Mouse (Mus musculus): ENCODE measurements around the gene Ripor2. TPM values are rescaled to one million over a fixed set of nuclear protein-coding genes. Genes with fewer than 3 reads are reported as not detected.

The Ripor2 gene
- polyA plus RNA-seq, 1 experiment from 2014 or later, result 10.4 TPM

GRCm38 (mm10) chr13:24617799-24618130 lies 35.8 kb downstream of the Ripor2 start:
- no peaks in the 10 kb centered on the region; the same call in 1 of the 2 replicates for H3K4me1 ChIP-seq (replicated peaks; ENCODE audit: control insufficient read depth, insufficient read depth, low read length)
- no peak overlapping the region for H3K4me3 ChIP-seq (ENCODE audit: low read depth, low read length)
- H3K9me3 ChIP-seq (ENCODE audit: control insufficient read depth, low read length), result no peaks in the 10 kb centered on the region
- ATAC-seq (ENCODE audit: low FRiP score) (no peak), DNase-seq (ENCODE audit: low spot score) (no peak)
- no peaks in the 10 kb centered on the region for H3K36me3 ChIP-seq (ENCODE audit: control insufficient read depth, insufficient read depth, low read length)
- no peaks in the 10 kb centered on the region for H3K27me3 ChIP-seq (ENCODE audit: control insufficient read depth, insufficient read depth, low read length)
- no peak overlapping the region for H3K4me2 ChIP-seq (replicated peaks; ENCODE audit: low read depth, low read length)
- H3K9ac ChIP-seq (ENCODE audit: low read depth, low read length), result no peak overlapping the region
- 81% methylated on average over 2 of the region's 2 CpGs for WGBS
- H3K27ac ChIP-seq (ENCODE audit: low read depth, low read length), result 0 out of 2 replicates have a peak overlapping the region, but pooled peaks have one; percentile 27

- ATAC-seq (ENCODE audit: low FRiP score) (no peak), DNase-seq (ENCODE audit: low spot score) (no peak)
- Histone ChIP-seq H3K9me3 (ENCODE audit: control insufficient read depth, low read length) (no peaks in the 10 kb centered on the region), H3K27me3 (ENCODE audit: control insufficient read depth, insufficient read depth, low read length) (no peaks in the 10 kb centered on the region), H3K27ac (ENCODE audit: low read depth, low read length) (no peak overlapping the region), H3K36me3 (ENCODE audit: control insufficient read depth, insufficient read depth, low read length) (no peaks in the 10 kb centered on the region), H3K9ac (ENCODE audit: low read depth, low read length) (no peak overlapping the region), H3K4me3 (ENCODE audit: low read depth, low read length) (no peak overlapping the region), H3K4me1 (replicated peaks; ENCODE audit: control insufficient read depth, insufficient read depth, low read length) (no peaks in the 10 kb centered on the region; the same call in 1 of the 2 replicates), H3K4me2 (replicated peaks; ENCODE audit: low read depth, low read length) (no peak overlapping the region)
- 85% methylated on average over 1 of the region's 1 CpGs for WGBS
Measured at GRCm38 (mm10) chr13:24619711-24620110, 37.7 kb downstream of the Ripor2 start.

DNA sequence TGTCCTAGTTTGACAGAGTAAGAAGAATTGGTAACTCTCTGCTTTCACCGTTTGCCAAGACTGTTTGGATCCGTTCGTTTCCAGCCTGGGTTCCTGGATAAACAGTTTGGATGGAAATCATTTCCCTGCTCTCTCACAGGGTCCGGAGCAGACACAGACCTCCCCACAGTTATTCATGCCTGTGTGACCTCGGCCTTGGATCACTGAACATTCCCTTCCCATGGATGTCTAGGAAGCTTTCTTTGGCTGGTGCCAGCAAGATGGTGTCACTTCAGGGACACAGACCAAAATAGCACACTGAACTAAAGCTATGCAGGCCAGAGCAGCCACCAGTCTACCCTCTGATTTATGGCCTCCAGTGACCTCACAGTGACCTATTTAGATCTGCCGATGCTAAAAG lies 38.5 kb downstream of the Ripor2 start:
- no peak for ATAC-seq (ENCODE audit: low FRiP score)
- H3K9ac ChIP-seq (ENCODE audit: low read depth, low read length), result no peak overlapping the region
- no peaks in the 10 kb centered on the region for H3K36me3 ChIP-seq (ENCODE audit: control insufficient read depth, insufficient read depth, low read length)
- no peak overlapping the region for H3K27ac ChIP-seq (ENCODE audit: low read depth, low read length)
- no peaks in the 10 kb centered on the region for H3K27me3 ChIP-seq (ENCODE audit: control insufficient read depth, insufficient read depth, low read length)
- no peaks in the 10 kb centered on the region for H3K9me3 ChIP-seq (ENCODE audit: control insufficient read depth, low read length)
- no peaks in the 10 kb centered on the region; the same call in 1 of the 2 replicates for H3K4me1 ChIP-seq (replicated peaks; ENCODE audit: control insufficient read depth, insufficient read depth, low read length)
- H3K4me2 ChIP-seq (replicated peaks; ENCODE audit: low read depth, low read length), result no peak overlapping the region
- no peak overlapping the region for H3K4me3 ChIP-seq (ENCODE audit: low read depth, low read length)
- WGBS, result 34% methylated on average over 6 of the region's 6 CpGs
- DNase-seq (ENCODE audit: low spot score), result no peak

GRCm38 (mm10) chr13:24623631-24624030 lies 41.6 kb downstream of the Ripor2 start:
- H3K4me1 ChIP-seq (replicated peaks; ENCODE audit: control insufficient read depth, insufficient read depth, low read length), result no peaks in the 10 kb centered on the region
- no peaks in the 10 kb centered on the region for H3K9me3 ChIP-seq (ENCODE audit: control insufficient read depth, low read length)
- H3K4me2 ChIP-seq (replicated peaks; ENCODE audit: low read depth, low read length), result no peak overlapping the region
- no peaks in the 10 kb centered on the region for H3K27me3 ChIP-seq (ENCODE audit: control insufficient read depth, insufficient read depth, low read length)
- H3K36me3 ChIP-seq (ENCODE audit: control insufficient read depth, insufficient read depth, low read length), result no peaks in the 10 kb centered on the region
- no peak overlapping the region for H3K27ac ChIP-seq (ENCODE audit: low read depth, low read length)
- DNase-seq (ENCODE audit: low spot score), result no peak
- H3K4me3 ChIP-seq (ENCODE audit: low read depth, low read length), result no peak overlapping the region
- H3K9ac ChIP-seq (ENCODE audit: low read depth, low read length), result no peak overlapping the region
- WGBS, result 85% methylated on average over 4 of the region's 4 CpGs
- no peak for ATAC-seq (ENCODE audit: low FRiP score)

DNA sequence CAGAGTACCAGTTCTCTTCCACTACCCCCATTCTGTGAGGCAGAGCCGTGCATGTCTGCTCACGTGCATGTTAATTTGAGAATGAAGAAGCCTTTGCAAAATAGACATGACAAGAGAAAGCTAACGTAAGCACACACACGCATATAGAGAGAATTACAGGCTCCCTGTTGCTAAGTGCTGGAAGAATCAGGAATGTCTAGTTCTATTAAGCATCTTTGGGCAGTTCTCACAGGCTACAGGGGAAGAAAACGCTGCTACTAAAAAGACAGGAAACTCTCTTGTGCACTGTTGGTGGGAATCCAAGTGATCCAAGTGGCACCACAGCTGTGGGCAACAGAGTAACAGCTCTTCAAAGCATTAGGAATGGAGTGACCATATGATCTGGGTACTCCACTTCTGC lies 43.1 kb downstream of the Ripor2 start:
- DNase-seq (ENCODE audit: low spot score), result no peak
- Histone ChIP-seq H3K9ac (ENCODE audit: low read depth, low read length) (no peak overlapping the region), H3K27me3 (ENCODE audit: control insufficient read depth, insufficient read depth, low read length) (no peaks in the 10 kb centered on the region), H3K4me3 (ENCODE audit: low read depth, low read length) (no peak overlapping the region), H3K9me3 (ENCODE audit: control insufficient read depth, low read length) (no peaks in the 10 kb centered on the region), H3K4me1 (replicated peaks; ENCODE audit: control insufficient read depth, insufficient read depth, low read length) (no peaks in the 10 kb centered on the region), H3K27ac (ENCODE audit: low read depth, low read length) (no peak overlapping the region), H3K36me3 (ENCODE audit: control insufficient read depth, insufficient read depth, low read length) (no peaks in the 10 kb centered on the region), H3K4me2 (replicated peaks; ENCODE audit: low read depth, low read length) (no peak overlapping the region)
- 40% methylated on average over 5 of the region's 5 CpGs for WGBS
- no peak for ATAC-seq (ENCODE audit: low FRiP score)

DNA sequence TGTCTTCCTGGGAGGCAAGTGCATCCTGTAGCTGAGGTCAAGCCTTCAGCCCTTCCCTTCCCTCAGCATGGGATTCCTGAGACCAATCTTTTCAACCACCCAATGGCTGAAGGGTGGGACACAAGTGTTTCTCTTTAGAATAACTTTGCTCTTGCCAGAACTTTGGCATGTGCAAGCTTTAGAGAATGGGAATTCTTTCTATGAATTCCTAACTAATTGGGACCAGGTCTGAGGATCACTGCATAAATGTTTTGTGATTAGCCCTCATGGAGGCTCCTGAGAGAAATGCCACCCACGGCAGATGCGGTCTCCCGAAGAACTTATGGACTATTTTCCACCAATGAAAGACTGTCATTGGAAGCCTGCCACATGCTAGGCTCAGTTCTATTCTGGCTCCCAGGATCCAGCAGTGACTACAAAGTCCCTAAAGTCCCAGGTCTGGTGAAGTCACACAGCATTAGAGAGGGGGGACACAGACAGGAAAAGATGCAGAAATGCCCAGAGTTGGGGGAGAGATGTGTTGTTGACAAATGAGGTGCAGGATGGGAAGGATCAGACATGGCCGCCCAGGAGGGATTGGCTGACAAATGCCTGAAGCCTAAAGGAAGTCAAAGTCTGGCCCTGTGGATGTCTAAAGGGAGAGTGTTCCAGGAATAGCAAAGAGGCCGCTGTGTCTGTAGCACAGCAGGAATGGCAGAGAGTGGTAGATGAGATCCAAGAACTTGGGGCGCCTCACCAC lies 44.9 kb downstream of the Ripor2 start:
- H3K9me3 ChIP-seq (ENCODE audit: control insufficient read depth, low read length), result no peaks in the 10 kb centered on the region
- no peak for DNase-seq (ENCODE audit: low spot score)
- 88% methylated on average over 6 of the region's 6 CpGs for WGBS
- no peak overlapping the region for H3K27ac ChIP-seq (ENCODE audit: low read depth, low read length)
- ATAC-seq (ENCODE audit: low FRiP score), result no peak
- H3K4me1 ChIP-seq (replicated peaks; ENCODE audit: control insufficient read depth, insufficient read depth, low read length), result no peaks in the 10 kb centered on the region
- H3K36me3 ChIP-seq (ENCODE audit: control insufficient read depth, insufficient read depth, low read length), result no peaks in the 10 kb centered on the region
- no peak overlapping the region for H3K9ac ChIP-seq (ENCODE audit: low read depth, low read length)
- no peak overlapping the region for H3K4me2 ChIP-seq (replicated peaks; ENCODE audit: low read depth, low read length)
- no peak overlapping the region for H3K4me3 ChIP-seq (ENCODE audit: low read depth, low read length)
- no peaks in the 10 kb centered on the region for H3K27me3 ChIP-seq (ENCODE audit: control insufficient read depth, insufficient read depth, low read length)

- no peaks in the 10 kb centered on the region for H3K4me1 ChIP-seq (replicated peaks; ENCODE audit: control insufficient read depth, insufficient read depth, low read length)
- H3K4me3 ChIP-seq (ENCODE audit: low read depth, low read length), result no peak overlapping the region
- ATAC-seq (ENCODE audit: low FRiP score) (no peak), DNase-seq (ENCODE audit: low spot score) (no peak)
- WGBS, result 90% methylated on average over 4 of the region's 4 CpGs
- H3K9me3 ChIP-seq (ENCODE audit: control insufficient read depth, low read length), result no peaks in the 10 kb centered on the region
- 0 out of 2 replicates have a peak overlapping the region, but pooled peaks have one; percentile 68 for H3K27ac ChIP-seq (ENCODE audit: low read depth, low read length)
- H3K4me2 ChIP-seq (replicated peaks; ENCODE audit: low read depth, low read length), result no peak overlapping the region
- no peak overlapping the region for H3K9ac ChIP-seq (ENCODE audit: low read depth, low read length)
- no peaks in the 10 kb centered on the region for H3K27me3 ChIP-seq (ENCODE audit: control insufficient read depth, insufficient read depth, low read length)
- H3K36me3 ChIP-seq (ENCODE audit: control insufficient read depth, insufficient read depth, low read length), result no peaks in the 10 kb centered on the region
Measured at GRCm38 (mm10) chr13:24628192-24628591, 46.2 kb downstream of the Ripor2 start.

GRCm38 (mm10) chr13:24629073-24629621 lies 47.2 kb downstream of the Ripor2 start:
- peak overlapping the region; percentile 68 for H3K27ac ChIP-seq (ENCODE audit: low read depth, low read length)
- no peaks in the 10 kb centered on the region for H3K9me3 ChIP-seq (ENCODE audit: control insufficient read depth, low read length)
- no peaks in the 10 kb centered on the region for H3K27me3 ChIP-seq (ENCODE audit: control insufficient read depth, insufficient read depth, low read length)
- DNase-seq (ENCODE audit: low spot score) (peak; percentile 57), ATAC-seq (ENCODE audit: low FRiP score) (peak; percentile 92)
- WGBS, result 38% methylated on average over 6 of the region's 6 CpGs
- H3K4me2 ChIP-seq (replicated peaks; ENCODE audit: low read depth, low read length), result no peak overlapping the region
- H3K4me3 ChIP-seq (ENCODE audit: low read depth, low read length), result no peak overlapping the region
- H3K4me1 ChIP-seq (replicated peaks; ENCODE audit: control insufficient read depth, insufficient read depth, low read length), result no peaks in the 10 kb centered on the region
- H3K9ac ChIP-seq (ENCODE audit: low read depth, low read length), result no peak overlapping the region
- no peaks in the 10 kb centered on the region for H3K36me3 ChIP-seq (ENCODE audit: control insufficient read depth, insufficient read depth, low read length)

- no peak overlapping the region for H3K4me3 ChIP-seq (ENCODE audit: low read depth, low read length)
Measured at GRCm38 (mm10) chr13:24630364-24630763, 48.4 kb downstream of the Ripor2 start.

More at GRCm38 (mm10) chr13:24630364-24630763, 48.4 kb downstream of the Ripor2 start:
- Histone ChIP-seq H3K4me1 (replicated peaks; ENCODE audit: control insufficient read depth, insufficient read depth, low read length) (no peaks in the 10 kb centered on the region), H3K9ac (ENCODE audit: low read depth, low read length) (no peak overlapping the region), H3K9me3 (ENCODE audit: control insufficient read depth, low read length) (no peaks in the 10 kb centered on the region), H3K4me2 (replicated peaks; ENCODE audit: low read depth, low read length) (no peak overlapping the region), H3K27ac (ENCODE audit: low read depth, low read length) (no peak overlapping the region; the same call in 1 of the 2 replicates), H3K36me3 (ENCODE audit: control insufficient read depth, insufficient read depth, low read length) (no peaks in the 10 kb centered on the region), H3K27me3 (ENCODE audit: control insufficient read depth, insufficient read depth, low read length) (no peaks in the 10 kb centered on the region)
- ATAC-seq (ENCODE audit: low FRiP score), result no peak
- 70% methylated on average over 4 of the region's 4 CpGs for WGBS
- DNase-seq (ENCODE audit: low spot score), result no peak
